Mouse (Mus musculus) effector memory CD4-positive, alpha-beta T cell, adult 7 months (primary cell): Measurements from ENCODE around the gene Pkmyt1. TPM values are rescaled to one million over a fixed set of nuclear protein-coding genes. Genes with fewer than 3 reads are reported as not detected.

ENCODE experiments used
- polyA plus RNA-seq: library from polyadenylated mRNA; unstranded; fragments of 100-300 nt; shearing (Covaris generic); gene quantifications from one replicate; pipeline ENCODE4 v1.2.1, GENCODE M21; 2017

Gene Pkmyt1
- 57.9 TPM for polyA plus RNA-seq

DNA sequence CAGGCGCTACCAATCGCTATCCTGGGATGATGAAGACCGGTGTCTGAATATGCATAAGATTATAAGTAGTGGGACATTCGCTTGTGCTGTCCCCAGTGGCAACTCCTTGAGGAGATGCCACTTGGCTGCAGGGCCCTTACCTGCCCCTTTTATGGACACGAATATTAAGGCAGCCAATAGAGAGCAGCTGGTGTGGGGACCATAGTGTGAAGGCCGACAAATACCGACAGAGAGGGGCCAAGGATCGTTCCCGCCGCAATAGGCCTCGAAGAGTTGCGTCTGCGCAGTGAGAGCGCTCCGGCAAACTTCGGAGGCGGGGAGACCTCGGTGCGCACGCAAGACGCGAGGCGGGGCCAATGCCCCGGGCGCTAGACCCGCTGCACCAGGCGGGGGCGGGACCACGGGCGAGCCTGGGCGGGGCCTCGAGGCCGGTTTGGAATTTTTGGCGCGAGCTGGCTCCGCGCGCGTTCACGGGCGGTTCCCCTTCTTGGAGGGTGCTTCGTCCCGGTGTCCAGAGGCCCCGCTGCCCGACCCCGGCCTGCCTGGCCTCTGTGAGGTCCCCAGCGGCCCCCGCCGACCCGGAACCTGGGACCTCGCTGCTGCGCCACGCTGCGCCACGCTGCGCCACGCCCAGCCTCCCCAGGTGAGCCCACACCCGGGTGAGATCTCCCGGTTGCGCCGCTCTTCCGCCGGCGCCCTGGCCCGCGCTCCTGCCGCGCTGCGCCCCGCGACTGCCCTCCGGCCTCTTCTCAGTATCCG, at the start of gene Pkmyt1:
TSS of gene Pkmyt1 (plus strand) at position 338 of the 759 bp plus-strand sequence.

GRCm38 (mm10) chr17:23677236-23677679, 48.9 kb upstream of the Pkmyt1 start, which contains the start of gene Tnfrsf12a:
Gene Tnfrsf12a, minus strand, starts transcription at chr17:23677468.

DNA sequence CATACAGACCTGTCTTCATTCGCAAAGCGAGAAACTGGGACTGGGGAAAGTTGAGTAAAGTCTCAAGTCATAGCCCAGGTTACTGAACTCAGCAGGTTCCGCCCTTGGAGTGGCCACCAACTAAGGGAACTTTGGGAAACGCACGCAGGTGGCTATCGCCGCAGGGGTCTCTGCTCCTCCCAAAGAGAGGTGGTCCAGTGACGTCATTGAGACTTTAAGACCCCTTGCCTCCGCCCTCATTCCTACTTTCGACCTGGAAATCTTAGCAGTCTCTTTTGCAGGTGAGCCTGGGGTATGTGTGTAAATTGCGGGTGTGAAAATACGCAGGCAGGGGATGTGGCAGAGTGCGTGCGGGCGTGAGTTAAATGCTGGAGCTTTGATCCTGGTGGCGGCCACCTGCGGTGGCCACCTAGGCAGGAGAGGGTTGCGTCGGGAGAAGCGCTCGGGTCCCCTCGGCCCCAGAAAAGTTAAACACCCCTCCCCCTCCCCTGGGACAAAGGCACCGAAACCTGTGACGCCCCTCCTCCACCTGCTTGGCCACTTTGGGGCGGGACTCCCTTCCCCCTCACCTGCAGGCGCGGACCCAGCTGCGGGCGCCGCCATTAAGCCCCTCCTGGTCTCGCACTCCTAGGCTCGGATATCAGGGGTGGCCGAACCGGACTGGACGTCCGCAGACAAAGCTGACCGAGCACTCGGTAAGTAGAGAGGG, 46.9 kb upstream of the Pkmyt1 start, which contains the start of gene Cldn6:
TSS of gene Cldn6 (plus strand) at position 123 of the 709 bp plus-strand sequence.

GRCm38 (mm10) chr17:23683856-23684672, 42.1 kb upstream of the Pkmyt1 start, which contains the start of gene Cldn9:
Gene Cldn9, minus strand, starts transcription at chr17:23684026.

DNA sequence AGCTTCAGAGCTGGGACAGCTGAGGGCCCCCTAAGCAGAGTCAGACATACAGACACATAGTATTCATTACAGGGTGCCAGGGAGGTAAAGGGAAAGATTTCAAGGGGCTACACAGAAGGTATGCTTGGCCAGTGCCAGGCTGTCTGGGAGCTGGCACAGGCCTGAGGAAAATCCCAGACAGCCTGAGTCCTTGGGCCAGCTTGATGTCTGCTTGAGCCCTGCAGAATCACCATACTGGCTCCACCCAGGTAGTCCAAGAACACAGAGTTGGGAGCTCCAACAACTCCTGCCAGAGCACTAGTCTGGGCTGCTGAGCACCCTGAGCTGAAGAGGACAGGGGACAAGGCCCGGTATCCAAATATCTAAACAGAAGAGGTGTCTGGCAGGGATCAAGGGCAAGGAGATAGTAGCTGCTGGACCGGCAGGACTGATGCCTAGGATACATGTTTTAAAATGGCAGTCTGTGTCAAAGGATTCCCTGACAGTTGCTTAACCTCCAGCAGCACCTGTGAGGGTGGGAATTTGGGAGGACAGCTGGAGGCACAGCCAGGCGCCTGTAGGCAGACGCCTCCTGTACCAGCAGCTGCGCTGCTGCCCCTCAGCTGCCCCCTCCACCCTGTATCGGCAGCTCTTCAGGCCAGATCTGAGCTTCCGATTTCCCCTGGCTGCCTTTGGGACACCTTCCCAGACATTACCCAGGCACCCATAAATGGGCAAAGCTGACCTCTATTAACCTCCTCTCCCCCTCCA, 3.6 kb upstream of the Pkmyt1 start, which contains the start of gene 1520401A03Rik:
TSS of gene 1520401A03Rik (minus strand) at position 408 of the 750 bp plus-strand sequence.

GRCm38 (mm10) chr17:23740598-23741021, 14.5 kb downstream of the Pkmyt1 start, which contains the start of gene Paqr4:
Gene Paqr4, minus strand, starts transcription at chr17:23740867.

GRCm38 (mm10) chr17:23745301-23746251, 19.4 kb downstream of the Pkmyt1 start, which contains the start of gene Kremen2:
Gene Kremen2, minus strand, starts transcription at chr17:23745833.

GRCm38 (mm10) chr17:23771284-23772218, 45.4 kb downstream of the Pkmyt1 start, which contains the start of gene Flywch1:
Gene Flywch1, minus strand, starts transcription at chr17:23771602.

GRCm38 (mm10) chr17:23785561-23786471, 59.7 kb downstream of the Pkmyt1 start, which contains the start of gene Flywch2:
Gene Flywch2, minus strand, starts transcription at chr17:23786081.

Other genes with a start within 250 kb of the Pkmyt1 start
- gene Vmn2r117, start 246.6 kb upstream of the Pkmyt1 start, polyA plus RNA-seq, result not detected
- gene Zfp213, start 162.1 kb upstream of the Pkmyt1 start, polyA plus RNA-seq, result 7.3 TPM
- not detected for gene Zfp13, start 126.8 kb upstream of the Pkmyt1 start, polyA plus RNA-seq
- gene Zscan10, start 125.5 kb upstream of the Pkmyt1 start, polyA plus RNA-seq, result 4.2 TPM
- gene Mmp25, start 81.1 kb upstream of the Pkmyt1 start, polyA plus RNA-seq, result 1.5 TPM
- not detected for gene Bicdl2, start 65.8 kb upstream of the Pkmyt1 start, polyA plus RNA-seq
- gene Hcfc1r1, start 52.7 kb upstream of the Pkmyt1 start, polyA plus RNA-seq, result 57.1 TPM
- 31.2 TPM for gene Thoc6, start 52.5 kb upstream of the Pkmyt1 start, polyA plus RNA-seq
- 13.4 TPM for gene Tnfrsf12a, start 48.9 kb upstream of the Pkmyt1 start, polyA plus RNA-seq
- not detected for gene Cldn6, start 47.1 kb upstream of the Pkmyt1 start, polyA plus RNA-seq
- not detected for gene Cldn9, start 42.3 kb upstream of the Pkmyt1 start, polyA plus RNA-seq
- 0.13 TPM for gene 1520401A03Rik, start 3.6 kb upstream of the Pkmyt1 start, polyA plus RNA-seq
- gene Paqr4, start 14.5 kb downstream of the Pkmyt1 start, polyA plus RNA-seq, result 3.5 TPM
- gene Kremen2, start 19.5 kb downstream of the Pkmyt1 start, polyA plus RNA-seq, result 2.8 TPM
- gene Flywch1, start 45.3 kb downstream of the Pkmyt1 start, polyA plus RNA-seq, result 34.0 TPM
- 4.1 TPM for gene Flywch2, start 59.7 kb downstream of the Pkmyt1 start, polyA plus RNA-seq
- gene Srrm2, start 64.2 kb downstream of the Pkmyt1 start, polyA plus RNA-seq, result 994 TPM
- gene Elob, start 102.8 kb downstream of the Pkmyt1 start, polyA plus RNA-seq, result 395 TPM
- gene Prss33, start 109.7 kb downstream of the Pkmyt1 start, polyA plus RNA-seq, result 0.35 TPM
- gene Prss32, start 117.5 kb downstream of the Pkmyt1 start, polyA plus RNA-seq, result not detected
- 4.6 TPM for gene Prss41, start 117.8 kb downstream of the Pkmyt1 start, polyA plus RNA-seq
- gene Prss21, start 141.7 kb downstream of the Pkmyt1 start, polyA plus RNA-seq, result not detected
- not detected for gene Dcpp1, start 154.5 kb downstream of the Pkmyt1 start, polyA plus RNA-seq
- not detected for gene Dcpp2, start 154.5 kb downstream of the Pkmyt1 start, polyA plus RNA-seq
- gene Dcpp3, start 191.1 kb downstream of the Pkmyt1 start, polyA plus RNA-seq, result not detected
- not detected for gene Sbp, start 215.3 kb downstream of the Pkmyt1 start, polyA plus RNA-seq
- not detected for gene Sbpl, start 228.9 kb downstream of the Pkmyt1 start, polyA plus RNA-seq